Mouse (Mus musculus): ENCODE results near the gene Cend1. TPM values are rescaled to one million over a fixed set of nuclear protein-coding genes. Genes with fewer than 3 reads are reported as not detected.

Gene Cend1
- total and polyA plus RNA-seq, 2 experiments from 2014 or later = 0.27 to 1.8 TPM

DNA sequence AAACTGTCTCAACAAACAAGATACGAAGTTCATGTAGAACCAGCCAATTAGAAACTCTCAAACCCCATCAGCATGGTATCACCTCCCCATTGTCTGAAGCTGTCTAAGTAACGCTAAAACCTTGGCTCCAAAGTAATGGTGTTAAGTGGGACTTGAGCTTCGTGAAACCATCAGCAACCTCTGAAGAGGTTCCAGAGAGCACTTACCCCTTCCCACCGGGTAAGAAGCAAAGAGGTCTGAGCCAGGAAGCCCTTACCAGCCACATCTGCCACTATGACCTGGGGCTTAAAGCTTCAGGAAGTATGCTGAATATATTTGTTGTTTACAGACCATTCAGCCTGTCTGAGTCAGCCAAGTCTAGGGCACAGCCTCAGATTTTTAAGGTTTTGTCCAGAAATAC is 23.8 kb downstream of the Cend1 start:
- Histone ChIP-seq H3K9me3 (replicated peaks; ENCODE audit: control insufficient read depth, low read length) (no peaks in the 10 kb centered on the region), H3K4me2 (ENCODE audit: low read depth, low read length) (no peak overlapping the region)

DNA sequence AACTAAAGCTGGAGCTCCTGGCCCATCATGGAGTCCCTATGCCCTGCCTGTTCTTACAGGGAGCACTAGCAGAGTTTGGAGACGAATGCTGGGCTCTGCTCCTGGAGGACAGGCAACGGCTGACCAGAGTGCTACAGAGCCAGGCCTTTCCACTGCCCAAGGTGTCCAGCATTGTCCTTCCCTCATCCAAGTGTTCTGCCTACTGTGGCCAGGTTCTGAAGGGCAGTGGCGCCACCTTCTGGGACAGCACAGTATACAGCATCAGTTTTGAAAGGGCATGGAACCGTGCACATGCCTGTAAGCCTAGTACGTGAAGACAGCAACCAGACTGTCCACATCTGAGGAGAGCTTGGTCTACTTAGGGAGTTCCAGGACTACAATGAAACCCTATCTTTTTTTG is 26.0 kb downstream of the Cend1 start:
- H3K4me1 ChIP-seq (ENCODE audit: control insufficient read depth, insufficient read depth) = no peaks in the 10 kb centered on the region
- no peaks in the 10 kb centered on the region for H3K9me3 ChIP-seq (replicated peaks; ENCODE audit: control insufficient read depth, low read length)
- no peaks in the 10 kb centered on the region for H3K27me3 ChIP-seq (ENCODE audit: control insufficient read depth, insufficient read depth, low read length)
- no peak overlapping the region for H3K27ac ChIP-seq (ENCODE audit: low read depth)
- peak; percentile 66 for DNase-seq (ENCODE audit: low spot score)
- no peak overlapping the region for H3K4me3 ChIP-seq (ENCODE audit: low read depth, low read length)
- H3K9ac ChIP-seq (replicated peaks; ENCODE audit: low read depth, low read length) = no peak overlapping the region
- H3K36me3 ChIP-seq (replicated peaks; ENCODE audit: control insufficient read depth, insufficient read depth, low read length) = peaks cover 47% of the 10 kb centered on the region
- TF ChIP-seq CTCF (IDR thresholded peaks at IDR 0.05; ENCODE audit: low read depth) (peak; percentile 81), EP300 (IDR thresholded peaks at IDR 0.05; ENCODE audit: low read depth) (no peak)
- H3K4me2 ChIP-seq (ENCODE audit: low read depth, low read length) = no peak overlapping the region
- 31% methylated on average over 5 of the region's 5 CpGs for WGBS
- ATAC-seq (ENCODE audit: insufficient read depth, low read depth) = peak; percentile 78

More for the DNA sequence above, 23.8 kb downstream of the Cend1 start:
- Histone ChIP-seq H3K27ac (ENCODE audit: low read depth) (no peak overlapping the region), H3K4me1 (ENCODE audit: control insufficient read depth, insufficient read depth) (no peaks in the 10 kb centered on the region), H3K36me3 (replicated peaks; ENCODE audit: control insufficient read depth, insufficient read depth, low read length) (peaks cover 41% of the 10 kb centered on the region), H3K27me3 (ENCODE audit: control insufficient read depth, insufficient read depth, low read length) (no peaks in the 10 kb centered on the region), H3K9ac (replicated peaks; ENCODE audit: low read depth, low read length) (no peak overlapping the region), H3K4me3 (ENCODE audit: low read depth, low read length) (no peak overlapping the region)
- TF ChIP-seq CTCF (IDR thresholded peaks at IDR 0.05; ENCODE audit: low read depth) (no peak), EP300 (IDR thresholded peaks at IDR 0.05; ENCODE audit: low read depth) (no peak)
- WGBS = 69% methylated on average over 4 of the region's 4 CpGs
- ATAC-seq (ENCODE audit: insufficient read depth, low read depth) (no peak), DNase-seq (ENCODE audit: low spot score) (no peak)

GRCm38 (mm10) chr7:141395348-141395747 is 33.9 kb downstream of the Cend1 start:
- H3K27ac ChIP-seq (ENCODE audit: low read depth) = no peak overlapping the region
- peaks cover 47% of the 10 kb centered on the region for H3K36me3 ChIP-seq (replicated peaks; ENCODE audit: control insufficient read depth, insufficient read depth, low read length)
- TF ChIP-seq EP300 (IDR thresholded peaks at IDR 0.05; ENCODE audit: low read depth) = no peak
- TF ChIP-seq CTCF (IDR thresholded peaks at IDR 0.05; ENCODE audit: low read depth) = no peak
- DNase-seq (ENCODE audit: low spot score) (no peak), ATAC-seq (ENCODE audit: insufficient read depth, low read depth) (no peak)
- no peaks in the 10 kb centered on the region for H3K27me3 ChIP-seq (ENCODE audit: control insufficient read depth, insufficient read depth, low read length)
- H3K9ac ChIP-seq (replicated peaks; ENCODE audit: low read depth, low read length) = no peak overlapping the region
- peaks cover 9% of the 10 kb centered on the region for H3K4me1 ChIP-seq (ENCODE audit: control insufficient read depth, insufficient read depth)
- H3K4me3 ChIP-seq (ENCODE audit: low read depth, low read length) = no peak overlapping the region
- no peak overlapping the region for H3K4me2 ChIP-seq (ENCODE audit: low read depth, low read length)
- WGBS = 67% methylated on average over 1 of the region's 1 CpGs
- no peaks in the 10 kb centered on the region for H3K9me3 ChIP-seq (replicated peaks; ENCODE audit: control insufficient read depth, low read length)

DNA sequence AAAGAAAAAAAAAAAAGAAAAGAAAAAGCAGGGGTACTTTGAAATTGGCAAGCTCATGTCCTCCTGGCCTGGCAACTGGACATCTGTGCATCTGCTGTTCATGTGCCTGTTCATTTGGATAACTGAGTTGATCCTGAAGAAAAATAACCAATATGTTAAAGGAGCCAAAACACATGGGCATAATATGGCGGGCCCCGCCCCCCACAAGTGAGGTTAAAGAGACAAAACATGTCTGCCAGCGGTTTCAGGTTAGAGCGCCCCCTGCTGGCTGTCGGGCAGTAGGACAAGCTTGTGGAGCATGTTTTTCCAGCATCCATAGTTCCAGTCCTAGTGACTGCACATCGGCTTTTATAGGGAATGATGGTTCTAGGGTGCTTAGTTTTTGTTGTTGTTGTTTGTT is 34.5 kb downstream of the Cend1 start:
- no peak overlapping the region for H3K27ac ChIP-seq (ENCODE audit: low read depth)
- no peaks in the 10 kb centered on the region for H3K27me3 ChIP-seq (ENCODE audit: control insufficient read depth, insufficient read depth, low read length)
- peak; percentile 36 for DNase-seq (ENCODE audit: low spot score)
- H3K9me3 ChIP-seq (replicated peaks; ENCODE audit: control insufficient read depth, low read length) = no peaks in the 10 kb centered on the region
- H3K4me2 ChIP-seq (ENCODE audit: low read depth, low read length) = no peak overlapping the region
- peaks cover 42% of the 10 kb centered on the region for H3K36me3 ChIP-seq (replicated peaks; ENCODE audit: control insufficient read depth, insufficient read depth, low read length)
- ATAC-seq (ENCODE audit: insufficient read depth, low read depth) = no peak
- no peak overlapping the region for H3K9ac ChIP-seq (replicated peaks; ENCODE audit: low read depth, low read length)
- peaks cover 9% of the 10 kb centered on the region for H3K4me1 ChIP-seq (ENCODE audit: control insufficient read depth, insufficient read depth)
- WGBS = 26% methylated on average over 6 of the region's 6 CpGs
- no peak for TF ChIP-seq EP300 (IDR thresholded peaks at IDR 0.05; ENCODE audit: low read depth)
- peak; percentile 72 for TF ChIP-seq CTCF (IDR thresholded peaks at IDR 0.05; ENCODE audit: low read depth)
- H3K4me3 ChIP-seq (ENCODE audit: low read depth, low read length) = no peak overlapping the region

GRCm38 (mm10) chr7:141394158-141394557 is 35.1 kb downstream of the Cend1 start:
- H3K9me3 ChIP-seq (replicated peaks; ENCODE audit: control insufficient read depth, low read length) = no peaks in the 10 kb centered on the region
- TF ChIP-seq CTCF (IDR thresholded peaks at IDR 0.05; ENCODE audit: low read depth) (no peak), EP300 (IDR thresholded peaks at IDR 0.05; ENCODE audit: low read depth) (no peak)
- DNase-seq (ENCODE audit: low spot score) (no peak), ATAC-seq (ENCODE audit: insufficient read depth, low read depth) (no peak)
- no peak overlapping the region for H3K4me3 ChIP-seq (ENCODE audit: low read depth, low read length)
- H3K36me3 ChIP-seq (replicated peaks; ENCODE audit: control insufficient read depth, insufficient read depth, low read length) = peaks cover 36% of the 10 kb centered on the region
- peaks cover 9% of the 10 kb centered on the region for H3K4me1 ChIP-seq (ENCODE audit: control insufficient read depth, insufficient read depth)
- no peak overlapping the region for H3K9ac ChIP-seq (replicated peaks; ENCODE audit: low read depth, low read length)
- 70% methylated on average over 7 of the region's 7 CpGs for WGBS
- H3K4me2 ChIP-seq (ENCODE audit: low read depth, low read length) = no peak overlapping the region
- no peaks in the 10 kb centered on the region for H3K27me3 ChIP-seq (ENCODE audit: control insufficient read depth, insufficient read depth, low read length)
- no peak overlapping the region for H3K27ac ChIP-seq (ENCODE audit: low read depth)

DNA sequence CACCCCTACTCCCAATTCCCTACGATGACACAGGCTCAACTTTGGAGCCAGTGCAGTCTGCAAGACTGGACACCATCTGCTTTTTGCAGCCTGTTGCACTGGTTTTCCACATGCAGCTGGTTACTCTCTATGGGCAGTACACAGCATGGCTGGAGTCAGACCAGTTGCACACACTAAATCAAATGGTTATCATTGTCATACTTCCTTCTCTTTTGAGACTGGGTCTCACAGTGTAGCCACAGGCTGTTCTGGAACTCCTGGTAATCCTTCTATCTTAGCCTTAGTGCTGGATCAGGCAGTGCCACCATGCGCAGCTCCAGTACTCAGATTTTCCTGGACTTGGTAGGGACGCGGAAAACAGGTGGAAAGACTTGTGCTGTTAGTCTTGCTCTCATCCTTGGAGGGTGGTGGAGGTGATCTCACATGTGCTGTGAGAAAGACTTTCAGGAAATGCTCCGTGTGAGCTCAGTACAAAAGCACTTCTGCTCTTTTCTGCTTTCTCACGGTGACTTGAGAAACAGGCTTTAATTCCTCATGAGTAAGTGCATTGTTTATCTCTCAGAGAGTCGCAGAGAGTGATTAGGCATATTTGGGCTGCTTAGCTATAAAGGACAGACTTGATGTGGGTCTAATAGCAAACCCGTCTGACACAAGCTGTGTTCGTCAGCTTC is 36.6 kb downstream of the Cend1 start:
- no peaks in the 10 kb centered on the region for H3K27me3 ChIP-seq (ENCODE audit: control insufficient read depth, insufficient read depth, low read length)
- no peak for TF ChIP-seq CTCF (IDR thresholded peaks at IDR 0.05; ENCODE audit: low read depth)
- no peak for TF ChIP-seq EP300 (IDR thresholded peaks at IDR 0.05; ENCODE audit: low read depth)
- peaks cover 9% of the 10 kb centered on the region for H3K4me1 ChIP-seq (ENCODE audit: control insufficient read depth, insufficient read depth)
- peak overlapping the region; percentile 98 for H3K4me2 ChIP-seq (ENCODE audit: low read depth, low read length)
- H3K36me3 ChIP-seq (replicated peaks; ENCODE audit: control insufficient read depth, insufficient read depth, low read length) = peaks cover 21% of the 10 kb centered on the region
- H3K4me3 ChIP-seq (ENCODE audit: low read depth, low read length) = peak overlapping the region; percentile 76
- H3K27ac ChIP-seq (ENCODE audit: low read depth) = peak overlapping the region; percentile 64
- ATAC-seq (ENCODE audit: insufficient read depth, low read depth) = no peak
- H3K9me3 ChIP-seq (replicated peaks; ENCODE audit: control insufficient read depth, low read length) = no peaks in the 10 kb centered on the region
- WGBS = 23% methylated on average over 9 of the region's 9 CpGs
- DNase-seq (ENCODE audit: low spot score) = no peak
- peak overlapping the region; percentile 70 for H3K9ac ChIP-seq (replicated peaks; ENCODE audit: low read depth, low read length)
